Mouse (Mus musculus) ES-E14 (cell line): ENCODE measurements around the gene Kcnip1.

ENCODE experiments used
- CHD2 ChIP-seq: IDR thresholded peaks from 2 replicates; pipeline ENCODE4 v1.6.1; 2014; ENCODE audit warnings: mild to moderate bottlenecking, low read depth, low read length, inconsistent platforms
- HCFC1 ChIP-seq: IDR thresholded peaks from 2 replicates; pipeline ENCODE4 v1.6.1; 2012; ENCODE audit warnings: low read length, inconsistent platforms, borderline replicate concordance; ENCODE audit not compliant: insufficient read depth
- MAFK ChIP-seq: IDR thresholded peaks from 2 replicates; pipeline ENCODE4 v1.6.1; 2014; ENCODE audit warnings: mild to moderate bottlenecking, low read depth, low read length, inconsistent platforms; ENCODE audit not compliant: insufficient read depth
- ZC3H11A ChIP-seq: IDR thresholded peaks from 2 replicates; pipeline ENCODE4 v1.6.1; 2012; ENCODE audit warnings: low read depth, mild to moderate bottlenecking, inconsistent platforms, low read length, borderline replicate concordance
- ZNF384 ChIP-seq: IDR thresholded peaks from 2 replicates; pipeline ENCODE4 v1.6.1; 2012; ENCODE audit warnings: low read depth, low read length, inconsistent platforms

GRCm38 (mm10) chr11:33845931-33846330 lies 147.0 kb downstream of the Kcnip1 start:
- TF ChIP-seq MAFK (no peak), HCFC1 (no peak), ZNF384 (no peak), ZC3H11A (no peak), CHD2 (no peak)
